Mouse (Mus musculus): ENCODE results near the gene Pmf1. TPM values are rescaled to one million over a fixed set of nuclear protein-coding genes. Genes with fewer than 3 reads are reported as not detected.

Pmf1 gene
- polyA plus RNA-seq (2014; fragmentation: Nextera tagmentation; extraction: Ambion mirVana): 63.2 and 70.6 TPM in 2 replicates

DNA sequence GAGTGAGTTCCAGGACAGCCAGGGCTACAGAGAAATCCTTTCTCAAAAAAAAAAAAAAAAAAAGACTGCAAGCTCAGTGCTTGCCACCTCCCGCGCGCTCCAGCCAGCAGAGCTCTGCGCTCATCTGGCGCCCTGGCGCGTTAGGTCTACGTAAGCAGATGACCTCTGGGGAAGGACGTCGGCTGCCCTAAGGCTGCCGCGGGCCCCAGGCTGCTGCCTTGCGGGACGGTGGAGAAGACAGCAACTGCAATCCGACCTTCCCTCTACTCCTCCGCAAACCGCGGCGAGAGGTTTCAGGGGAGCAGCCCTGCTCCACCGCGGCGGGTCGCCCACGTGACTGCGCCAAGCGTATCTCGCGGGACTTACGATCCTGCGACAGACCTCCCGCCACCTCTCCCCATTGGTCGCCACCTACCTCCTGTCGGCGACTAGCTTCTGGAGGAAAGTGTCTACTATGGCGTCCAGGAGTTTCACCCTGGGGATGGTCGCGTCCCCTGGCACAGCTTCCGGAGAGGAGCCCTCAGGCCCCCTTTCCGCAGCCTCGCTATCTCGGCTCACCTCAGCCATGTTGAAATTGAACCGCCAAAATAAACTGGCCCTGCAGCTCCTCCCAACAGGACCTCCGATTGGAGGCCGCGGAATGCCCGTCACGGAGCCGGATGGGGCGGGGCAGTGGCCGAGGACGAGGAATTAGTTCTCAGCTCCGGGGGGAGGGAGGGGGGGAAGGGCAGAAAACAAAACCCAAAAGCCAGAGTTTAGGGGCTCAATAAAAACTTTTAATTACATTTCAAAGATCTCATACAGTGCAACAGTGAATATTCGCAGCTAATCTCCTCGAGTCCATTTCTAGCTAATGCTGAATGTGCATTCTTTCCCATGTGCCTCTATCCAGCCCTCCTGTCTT, at the start of gene Pmf1:
Gene Pmf1, minus strand, starts transcription at position 591 of the 904 bp plus-strand sequence.
- WGBS: under 1% methylated on average over 54 of the region's 54 CpGs
- ATAC-seq: peak; percentile 94

GRCm38 (mm10) chr3:88458778-88459219, 48.7 kb upstream of the Pmf1 start:
- peak overlapping the region; percentile 41 for H3K4me3 ChIP-seq (ENCODE audit: low read depth, low read length)
- H3K9me3 ChIP-seq (replicated peaks; ENCODE audit: control insufficient read depth, low read length): no peaks in the 10 kb centered on the region
- H3K4me2 ChIP-seq (ENCODE audit: low read length): peak overlapping the region; percentile 57
- WGBS: 1% methylated on average over 14 of the region's 14 CpGs
- DNase-seq (ENCODE audit: low spot score): peak; percentile 72
- H3K4me1 ChIP-seq (ENCODE audit: control insufficient read depth, insufficient read depth, low read length): peaks cover 4% of the 10 kb centered on the region; the same call in 1 of the 2 replicates
- H3K27me3 ChIP-seq (replicated peaks; ENCODE audit: control insufficient read depth, insufficient read depth, low read length): no peaks in the 10 kb centered on the region
- peak overlapping the region; percentile 66 for H3K27ac ChIP-seq (ENCODE audit: low read depth, low read length)
- ATAC-seq: peak; percentile 81
- H3K36me3 ChIP-seq (ENCODE audit: control insufficient read depth, insufficient read depth, low read length): no peaks in the 10 kb centered on the region
- H3K9ac ChIP-seq (ENCODE audit: low read length): peak overlapping the region; percentile 69

More for the DNA sequence above, at the start of gene Pmf1:
- Histone ChIP-seq H3K9me3 (replicated peaks; ENCODE audit: control insufficient read depth, low read length) (no peaks in the 10 kb centered on the region), H3K27me3 (replicated peaks; ENCODE audit: control insufficient read depth, insufficient read depth, low read length) (no peaks in the 10 kb centered on the region), H3K4me2 (ENCODE audit: low read length) (peak within 1 kb of the TSS; percentile 66), H3K36me3 (ENCODE audit: control insufficient read depth, insufficient read depth, low read length) (peaks cover 33% of the 10 kb centered on the region), H3K4me3 (ENCODE audit: low read depth, low read length) (peak within 1 kb of the TSS; percentile 56), H3K9ac (ENCODE audit: low read length) (peak within 1 kb of the TSS; percentile 76), H3K27ac (ENCODE audit: low read depth, low read length) (peak within 1 kb of the TSS; percentile 84), H3K4me1 (ENCODE audit: control insufficient read depth, insufficient read depth, low read length) (peaks cover 4% of the 10 kb centered on the region; the same call in 1 of the 2 replicates)
- peak; percentile 94 for DNase-seq (ENCODE audit: low spot score)

- peak overlapping the region; percentile 41; the same call in 1 of the 2 replicates for H3K4me3 ChIP-seq (ENCODE audit: low read depth, low read length)
- no peak for DNase-seq (ENCODE audit: low spot score)
Observed at GRCm38 (mm10) chr3:88456746-88457532, 46.8 kb upstream of the Pmf1 start.

GRCm38 (mm10) chr3:88456313-88456712, 46.2 kb upstream of the Pmf1 start:
- ATAC-seq (no peak), DNase-seq (ENCODE audit: low spot score) (no peak)
- Histone ChIP-seq H3K27ac (ENCODE audit: low read depth, low read length) (no peak overlapping the region), H3K4me1 (ENCODE audit: control insufficient read depth, insufficient read depth, low read length) (peaks cover 4% of the 10 kb centered on the region; the same call in 1 of the 2 replicates), H3K9ac (ENCODE audit: low read length) (no peak overlapping the region), H3K4me3 (ENCODE audit: low read depth, low read length) (no peak overlapping the region), H3K4me2 (ENCODE audit: low read length) (no peak overlapping the region), H3K27me3 (replicated peaks; ENCODE audit: control insufficient read depth, insufficient read depth, low read length) (no peaks in the 10 kb centered on the region), H3K9me3 (replicated peaks; ENCODE audit: control insufficient read depth, low read length) (no peaks in the 10 kb centered on the region), H3K36me3 (ENCODE audit: control insufficient read depth, insufficient read depth, low read length) (peaks cover 10% of the 10 kb centered on the region)
- 93% methylated on average over 8 of the region's 8 CpGs for WGBS

More at GRCm38 (mm10) chr3:88456746-88457532, 46.8 kb upstream of the Pmf1 start:
- Histone ChIP-seq H3K4me2 (ENCODE audit: low read length) (peak overlapping the region; percentile 57), H3K36me3 (ENCODE audit: control insufficient read depth, insufficient read depth, low read length) (peaks cover 10% of the 10 kb centered on the region), H3K27me3 (replicated peaks; ENCODE audit: control insufficient read depth, insufficient read depth, low read length) (no peaks in the 10 kb centered on the region), H3K27ac (ENCODE audit: low read depth, low read length) (peak overlapping the region; percentile 14; the same call in 1 of the 2 replicates), H3K4me1 (ENCODE audit: control insufficient read depth, insufficient read depth, low read length) (peaks cover 4% of the 10 kb centered on the region; the same call in 1 of the 2 replicates), H3K9me3 (replicated peaks; ENCODE audit: control insufficient read depth, low read length) (no peaks in the 10 kb centered on the region), H3K9ac (ENCODE audit: low read length) (peak overlapping the region; percentile 69)
- 73% methylated on average over 7 of the region's 7 CpGs for WGBS
- no peak for ATAC-seq

DNA sequence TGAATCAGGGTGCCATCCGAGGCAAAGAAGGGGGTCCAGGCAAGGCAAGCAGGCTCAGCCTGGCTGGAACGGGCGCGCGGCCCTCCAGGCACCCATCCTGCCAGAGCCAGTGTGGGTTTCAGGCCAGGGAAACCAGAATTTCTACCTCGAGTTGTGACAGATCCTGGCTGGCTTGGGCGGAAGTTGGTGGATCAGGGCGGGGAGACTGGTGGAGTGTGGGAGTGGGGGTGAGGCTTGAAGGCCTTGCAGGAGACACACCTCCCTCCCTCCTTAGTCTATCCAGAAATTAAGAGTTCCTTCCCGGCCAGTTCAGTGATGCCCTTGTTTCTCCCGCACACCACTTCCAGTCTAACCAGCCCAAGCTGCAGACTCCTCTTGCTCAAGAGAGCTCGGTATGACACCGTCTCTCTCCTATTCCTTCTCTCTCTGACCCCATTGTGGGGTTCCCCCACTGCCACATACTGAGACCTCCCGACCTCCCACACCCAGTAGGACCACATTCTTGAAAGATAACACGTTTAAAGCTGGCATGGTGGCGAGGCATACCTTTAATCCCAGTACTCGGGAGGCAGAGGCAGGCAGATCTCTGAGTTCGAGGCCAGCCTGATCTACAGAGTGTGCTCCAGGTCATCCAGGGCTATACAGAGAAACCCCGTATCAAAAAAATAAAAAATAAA, 45.6 kb upstream of the Pmf1 start:
- no peak for ATAC-seq
- Histone ChIP-seq H3K4me3 (ENCODE audit: low read depth, low read length) (no peak overlapping the region), H3K27me3 (replicated peaks; ENCODE audit: control insufficient read depth, insufficient read depth, low read length) (no peaks in the 10 kb centered on the region), H3K4me1 (ENCODE audit: control insufficient read depth, insufficient read depth, low read length) (peaks cover 4% of the 10 kb centered on the region; the same call in 1 of the 2 replicates), H3K4me2 (ENCODE audit: low read length) (no peak overlapping the region), H3K9ac (ENCODE audit: low read length) (no peak overlapping the region), H3K36me3 (ENCODE audit: control insufficient read depth, insufficient read depth, low read length) (peaks cover 10% of the 10 kb centered on the region), H3K27ac (ENCODE audit: low read depth, low read length) (no peak overlapping the region), H3K9me3 (replicated peaks; ENCODE audit: control insufficient read depth, low read length) (no peaks in the 10 kb centered on the region)
- DNase-seq (ENCODE audit: low spot score): no peak
- 81% methylated on average over 18 of the region's 18 CpGs for WGBS

DNA sequence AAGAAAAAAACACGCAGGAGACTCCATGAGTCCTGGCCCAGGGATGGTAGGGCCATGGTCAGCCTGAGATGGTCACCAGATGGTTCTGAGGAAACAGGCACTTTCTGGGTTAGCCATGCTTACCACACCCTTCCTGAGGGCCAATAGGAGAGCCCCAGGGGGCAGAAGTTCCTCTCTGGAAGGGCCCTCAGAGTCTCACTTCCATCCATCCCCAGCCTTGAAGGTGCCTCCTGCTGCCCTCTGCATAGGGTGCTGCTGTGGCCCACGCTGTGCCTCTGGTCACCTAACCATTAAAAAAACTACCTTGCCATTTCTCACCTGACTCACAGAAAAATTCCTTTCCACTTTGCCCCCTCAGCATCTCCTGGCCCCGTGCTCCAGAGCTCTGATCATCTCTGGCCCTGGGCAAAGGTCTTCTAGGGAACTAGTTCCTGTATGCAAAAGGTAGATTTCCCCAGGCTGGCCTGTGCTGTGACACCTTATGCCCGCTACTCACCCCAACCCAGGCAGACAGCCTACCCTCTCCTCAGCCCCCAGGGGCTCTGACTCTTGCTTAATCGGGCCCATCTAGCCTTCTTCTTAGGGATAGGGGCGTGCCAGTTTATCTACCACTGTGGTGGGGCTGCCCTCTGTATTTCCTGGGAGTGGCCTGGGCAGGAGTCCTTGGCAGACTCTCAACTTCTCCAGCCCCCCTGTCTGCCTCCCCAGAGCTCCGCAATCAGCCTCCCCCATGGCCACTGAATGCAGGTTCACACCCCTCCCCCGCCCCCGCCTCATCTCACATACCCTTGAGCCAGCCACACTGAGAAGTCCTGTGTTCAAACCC, 44.8 kb upstream of the Pmf1 start:
- Histone ChIP-seq H3K27ac (ENCODE audit: low read depth, low read length) (no peak overlapping the region), H3K9ac (ENCODE audit: low read length) (no peak overlapping the region), H3K4me3 (ENCODE audit: low read depth, low read length) (no peak overlapping the region), H3K27me3 (replicated peaks; ENCODE audit: control insufficient read depth, insufficient read depth, low read length) (no peaks in the 10 kb centered on the region), H3K4me2 (ENCODE audit: low read length) (no peak overlapping the region), H3K4me1 (ENCODE audit: control insufficient read depth, insufficient read depth, low read length) (peaks cover 7% of the 10 kb centered on the region; the same call in 1 of the 2 replicates), H3K9me3 (replicated peaks; ENCODE audit: control insufficient read depth, low read length) (no peaks in the 10 kb centered on the region), H3K36me3 (ENCODE audit: control insufficient read depth, insufficient read depth, low read length) (peaks cover 10% of the 10 kb centered on the region)
- ATAC-seq (no peak), DNase-seq (ENCODE audit: low spot score) (no peak)
- 65% methylated on average over 9 of the region's 9 CpGs for WGBS

DNA sequence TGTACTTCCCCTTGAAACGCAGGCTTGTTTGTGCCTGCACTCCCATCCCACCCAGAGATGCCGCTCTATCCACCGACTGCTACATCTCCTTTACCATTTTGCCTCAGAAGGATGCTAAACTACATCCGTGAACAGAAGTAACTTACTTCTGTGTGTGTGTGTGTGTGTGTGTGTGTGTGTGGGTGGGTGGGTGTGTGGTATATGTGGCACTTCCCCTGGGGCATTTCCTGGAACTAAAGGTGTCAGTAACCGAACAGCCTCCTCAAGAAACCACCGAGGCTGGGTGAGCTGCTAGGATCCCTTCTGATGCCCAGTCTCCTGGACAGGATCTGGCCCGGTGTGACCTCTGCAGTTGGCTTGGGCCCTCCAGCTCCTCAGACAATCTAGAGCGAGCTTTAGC, 43.9 kb upstream of the Pmf1 start:
- H3K4me2 ChIP-seq (ENCODE audit: low read length): no peak overlapping the region
- H3K9ac ChIP-seq (ENCODE audit: low read length): no peak overlapping the region
- ATAC-seq (no peak), DNase-seq (ENCODE audit: low spot score) (no peak)
- no peak overlapping the region for H3K4me3 ChIP-seq (ENCODE audit: low read depth, low read length)
- H3K36me3 ChIP-seq (ENCODE audit: control insufficient read depth, insufficient read depth, low read length): peaks cover 14% of the 10 kb centered on the region
- no peaks in the 10 kb centered on the region for H3K27me3 ChIP-seq (replicated peaks; ENCODE audit: control insufficient read depth, insufficient read depth, low read length)
- peaks cover 9% of the 10 kb centered on the region; the same call in 1 of the 2 replicates for H3K4me1 ChIP-seq (ENCODE audit: control insufficient read depth, insufficient read depth, low read length)
- H3K27ac ChIP-seq (ENCODE audit: low read depth, low read length): no peak overlapping the region
- 81% methylated on average over 8 of the region's 8 CpGs for WGBS
- no peaks in the 10 kb centered on the region for H3K9me3 ChIP-seq (replicated peaks; ENCODE audit: control insufficient read depth, low read length)
